Mouse (Mus musculus) effector memory CD4-positive, alpha-beta T cell, adult 7 months (primary cell): ENCODE measurements around the gene Btn2a2. TPM values are rescaled to one million over a fixed set of nuclear protein-coding genes. Genes with fewer than 3 reads are reported as not detected.

Source experiments
- polyA plus RNA-seq: library from polyadenylated mRNA; unstranded; fragments of 100-300 nt; shearing (Covaris generic); gene quantifications from one replicate; pipeline ENCODE4 v1.2.1, GENCODE M21; 2017

Gene Btn2a2
- polyA plus RNA-seq, result not detected

DNA sequence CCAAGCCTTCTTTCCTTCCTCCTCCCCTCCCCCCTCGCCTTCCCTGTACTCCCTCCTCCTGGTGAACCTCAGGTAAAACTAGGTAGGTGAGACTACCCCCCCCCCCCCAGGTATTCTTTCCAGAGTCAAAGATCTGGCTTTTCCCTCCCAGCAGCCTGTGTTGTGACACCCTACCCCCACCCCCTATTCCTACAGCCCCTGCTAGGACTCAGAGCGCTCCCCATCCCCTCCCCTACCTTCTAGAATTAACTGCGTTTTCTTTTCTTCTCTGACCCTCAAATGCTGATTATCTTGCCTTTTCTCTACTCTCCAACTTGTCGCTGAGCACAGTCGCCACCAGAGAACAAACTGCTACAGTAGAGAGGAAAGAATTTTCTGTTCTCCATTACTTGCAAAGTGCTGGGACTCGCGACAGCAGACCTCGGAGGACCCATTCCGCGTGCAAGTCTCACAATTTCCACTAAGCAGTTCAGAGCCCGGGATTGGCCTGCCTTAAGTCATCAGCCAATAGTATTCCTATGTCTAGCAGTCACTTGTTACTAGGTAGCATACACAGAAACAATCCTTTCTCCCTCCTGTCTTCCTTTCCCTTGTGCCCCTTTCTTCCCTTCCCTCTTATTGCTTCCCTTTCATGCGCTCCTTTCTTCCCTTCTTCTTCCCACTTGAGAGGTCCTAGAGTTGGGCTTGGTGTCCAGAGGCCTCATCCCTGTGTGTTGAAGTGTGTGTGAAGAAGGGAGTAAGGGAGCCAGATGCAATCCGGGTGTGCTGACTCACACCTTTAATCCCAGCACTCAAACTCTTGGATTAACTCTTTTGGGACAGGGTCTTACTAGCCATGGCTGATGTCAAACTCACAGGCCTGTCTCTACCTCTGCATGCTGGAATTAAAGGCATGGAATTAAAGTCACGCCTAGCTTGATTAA lies at the start of gene Btn2a2:
Gene Btn2a2 (minus strand): TSS at position 458 of the 923 bp plus-strand sequence.

DNA sequence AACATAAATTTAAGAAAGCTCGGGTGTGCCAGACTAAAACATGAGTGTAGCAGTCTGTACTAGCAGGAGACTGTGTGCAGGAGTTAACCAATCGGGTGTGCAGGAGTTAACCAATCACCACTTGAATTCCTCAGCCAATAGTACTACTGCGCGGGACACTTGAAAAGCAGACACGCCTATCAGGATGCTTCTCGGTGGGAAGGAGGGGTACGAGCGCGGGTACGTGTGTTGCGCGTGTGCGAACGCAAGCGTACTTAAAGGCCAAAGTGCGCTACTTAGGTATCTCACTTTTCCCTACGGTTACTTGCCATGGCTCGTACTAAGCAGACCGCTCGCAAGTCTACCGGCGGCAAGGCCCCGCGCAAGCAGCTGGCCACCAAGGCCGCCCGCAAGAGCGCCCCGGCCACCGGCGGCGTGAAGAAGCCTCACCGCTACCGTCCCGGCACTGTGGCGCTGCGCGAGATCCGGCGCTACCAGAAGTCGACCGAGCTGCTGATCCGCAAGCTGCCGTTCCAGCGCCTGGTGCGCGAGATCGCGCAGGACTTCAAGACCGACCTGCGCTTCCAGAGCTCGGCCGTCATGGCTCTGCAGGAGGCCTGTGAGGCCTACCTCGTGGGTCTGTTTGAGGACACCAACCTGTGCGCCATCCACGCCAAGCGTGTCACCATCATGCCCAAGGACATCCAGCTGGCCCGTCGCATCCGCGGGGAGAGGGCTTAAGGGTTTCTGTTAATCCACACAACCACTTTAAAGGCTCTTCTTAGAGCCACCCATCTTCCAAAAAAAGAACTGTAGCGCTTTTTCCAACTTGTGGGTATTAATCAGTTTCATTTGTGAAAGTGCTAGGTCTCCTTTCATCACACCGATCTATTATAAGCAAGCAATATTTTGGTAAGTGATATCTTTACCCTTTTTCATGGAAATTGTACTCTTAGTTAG lies 46.7 kb upstream of the Btn2a2 start, which contains the start of gene Hist1h3g:
Gene Hist1h3g (plus strand): TSS at position 286 of the 939 bp plus-strand sequence.

DNA sequence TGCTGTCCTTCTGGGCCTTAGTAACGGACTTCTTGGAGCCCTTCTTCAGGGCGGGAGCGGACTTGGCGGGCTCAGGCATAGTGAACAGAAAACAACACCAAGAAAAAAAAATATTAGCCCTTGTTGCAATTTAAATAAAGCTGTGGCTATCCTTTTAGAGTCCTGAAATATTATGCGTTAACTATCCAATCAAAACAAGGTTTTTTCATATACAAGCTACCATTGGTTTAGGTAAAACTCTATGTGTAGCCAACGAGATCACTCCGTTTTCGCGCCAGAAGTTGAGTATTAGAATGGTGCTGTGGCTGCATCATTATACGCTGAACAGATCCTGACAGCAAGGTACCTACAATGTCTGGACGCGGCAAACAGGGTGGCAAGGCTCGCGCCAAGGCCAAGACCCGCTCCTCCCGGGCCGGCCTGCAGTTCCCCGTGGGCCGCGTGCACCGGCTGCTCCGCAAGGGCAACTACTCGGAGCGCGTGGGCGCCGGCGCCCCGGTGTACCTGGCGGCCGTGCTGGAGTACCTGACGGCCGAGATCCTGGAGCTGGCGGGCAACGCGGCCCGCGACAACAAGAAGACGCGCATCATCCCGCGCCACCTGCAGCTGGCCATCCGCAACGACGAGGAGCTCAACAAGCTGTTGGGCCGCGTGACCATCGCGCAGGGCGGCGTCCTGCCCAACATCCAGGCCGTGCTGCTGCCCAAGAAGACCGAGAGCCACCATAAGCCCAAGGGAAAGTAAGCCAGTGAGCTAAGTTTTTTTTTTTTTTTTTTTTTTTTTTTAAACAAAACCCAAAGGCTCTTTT lies 45.1 kb upstream of the Btn2a2 start, which contains the start of gene Hist1h2af:
Gene Hist1h2af (plus strand): TSS at position 347 of the 808 bp plus-strand sequence.

DNA sequence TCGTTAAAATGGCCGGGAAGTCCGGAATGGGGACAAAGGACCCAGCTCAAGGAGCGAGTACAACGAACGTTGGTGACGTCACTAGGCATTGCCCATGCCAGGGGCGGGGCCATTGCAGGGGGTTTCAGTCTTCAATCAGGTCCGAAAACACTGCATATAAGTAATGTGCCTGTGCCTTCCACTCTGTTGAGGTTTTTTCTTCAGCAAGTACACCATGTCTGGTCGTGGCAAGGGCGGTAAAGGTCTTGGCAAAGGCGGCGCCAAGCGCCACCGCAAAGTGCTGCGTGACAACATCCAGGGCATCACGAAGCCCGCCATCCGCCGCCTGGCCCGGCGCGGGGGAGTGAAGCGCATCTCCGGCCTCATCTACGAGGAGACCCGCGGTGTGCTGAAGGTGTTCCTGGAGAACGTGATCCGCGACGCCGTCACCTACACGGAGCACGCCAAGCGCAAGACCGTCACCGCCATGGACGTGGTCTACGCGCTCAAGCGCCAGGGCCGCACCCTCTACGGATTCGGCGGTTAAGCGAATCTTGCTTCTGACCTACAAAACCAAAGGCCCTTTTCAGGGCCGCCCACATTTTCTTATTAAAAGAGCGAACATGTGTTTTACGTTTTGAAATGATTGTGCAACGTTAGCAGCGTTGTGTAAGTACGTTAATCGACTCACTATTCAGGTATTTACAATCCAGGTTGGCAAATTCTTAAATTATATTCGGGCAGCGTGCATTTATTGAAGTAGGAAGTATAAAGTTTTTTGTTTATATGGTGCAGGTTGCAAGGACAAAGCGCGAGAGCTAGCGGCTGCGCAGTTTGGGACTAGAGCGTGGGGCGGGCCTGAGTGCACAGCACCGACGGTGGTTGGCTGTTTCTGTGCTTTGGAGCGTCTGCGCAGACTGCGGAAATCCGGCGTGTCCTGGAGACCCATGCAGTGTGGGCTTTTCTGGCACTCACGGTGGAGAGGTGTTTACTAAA lies 42.5 kb upstream of the Btn2a2 start, which contains the start of gene Hist1h4h:
Gene Hist1h4h (plus strand): TSS at position 150 of the 975 bp plus-strand sequence.

DNA sequence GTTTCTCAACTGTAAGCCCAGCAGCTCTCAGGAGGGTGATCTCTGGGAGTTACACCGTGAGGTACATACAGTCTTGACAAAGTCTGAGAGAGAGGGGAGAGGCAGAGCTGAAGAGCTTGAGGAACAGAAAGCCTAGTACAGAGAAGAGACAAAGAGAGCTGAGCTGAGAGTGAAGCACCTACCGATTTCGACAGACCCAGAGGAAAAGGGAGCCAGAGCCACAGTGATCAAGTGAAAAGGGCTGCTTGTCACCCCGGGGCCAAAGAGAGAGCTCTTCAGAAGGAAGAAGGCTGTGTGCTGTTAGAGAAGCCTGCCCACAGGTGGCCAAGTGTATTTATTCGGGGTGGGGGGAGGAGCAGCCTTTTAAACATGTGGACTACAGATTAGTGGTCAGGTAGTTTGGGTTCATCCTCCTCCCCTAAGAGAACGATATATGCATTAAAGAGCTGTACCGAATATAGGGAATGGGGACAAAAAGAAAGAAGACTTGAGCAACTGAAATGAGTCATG lies 23.0 kb downstream of the Btn2a2 start, which contains the start of gene Btn1a1:
Gene Btn1a1 (minus strand): TSS at position 302 of the 510 bp plus-strand sequence.

Other genes with a start within 250 kb of the Btn2a2 start
- gene Vmn1r223, start 241.7 kb downstream of the Btn2a2 start, polyA plus RNA-seq, result 0.10 TPM
- gene Zfp322a, start 119.6 kb downstream of the Btn2a2 start, polyA plus RNA-seq, result 9.8 TPM
- gene Abt1, start 65.0 kb downstream of the Btn2a2 start, polyA plus RNA-seq, result 14.3 TPM
- 0.33 TPM for gene Btn1a1, start 23.0 kb downstream of the Btn2a2 start, polyA plus RNA-seq
- gene Hist1h4h, start 42.2 kb upstream of the Btn2a2 start, polyA plus RNA-seq, result 1.2 TPM
- gene Hist1h2af, start 45.0 kb upstream of the Btn2a2 start, polyA plus RNA-seq, result not detected
- gene Hist1h3g, start 46.6 kb upstream of the Btn2a2 start, polyA plus RNA-seq, result not detected
- 0.85 TPM for gene Hist1h2bh, start 54.5 kb upstream of the Btn2a2 start, polyA plus RNA-seq
- 0.99 TPM for gene Hist1h3f, start 55.2 kb upstream of the Btn2a2 start, polyA plus RNA-seq
- gene Hist1h4f, start 62.8 kb upstream of the Btn2a2 start, polyA plus RNA-seq, result not detected
- 0.15 TPM for gene Hist1h1d, start 64.4 kb upstream of the Btn2a2 start, polyA plus RNA-seq
- 0.98 TPM for gene Hist1h3e, start 73.5 kb upstream of the Btn2a2 start, polyA plus RNA-seq
- gene Hist1h2ae, start 82.4 kb upstream of the Btn2a2 start, polyA plus RNA-seq, result 1.8 TPM
- gene Hist1h2bg, start 82.5 kb upstream of the Btn2a2 start, polyA plus RNA-seq, result not detected
- gene Hist1h2bf, start 85.3 kb upstream of the Btn2a2 start, polyA plus RNA-seq, result not detected
- not detected for gene Hist1h2ad, start 85.5 kb upstream of the Btn2a2 start, polyA plus RNA-seq
- not detected for gene Hist1h3d, start 86.9 kb upstream of the Btn2a2 start, polyA plus RNA-seq
- gene Hist1h4d, start 92.7 kb upstream of the Btn2a2 start, polyA plus RNA-seq, result 15.2 TPM
- gene Hist1h2be, start 132.3 kb upstream of the Btn2a2 start, polyA plus RNA-seq, result 0.89 TPM
- gene Hist1h1e, start 133.7 kb upstream of the Btn2a2 start, polyA plus RNA-seq, result 4.5 TPM
- not detected for gene Hist1h2ac, start 195.1 kb upstream of the Btn2a2 start, polyA plus RNA-seq
- 12.6 TPM for gene Hist1h2bc, start 195.3 kb upstream of the Btn2a2 start, polyA plus RNA-seq
- gene Hist1h1t, start 207.0 kb upstream of the Btn2a2 start, polyA plus RNA-seq, result not detected
- gene Hist1h4c, start 209.6 kb upstream of the Btn2a2 start, polyA plus RNA-seq, result 3.6 TPM
- not detected for gene Hfe, start 222.0 kb upstream of the Btn2a2 start, polyA plus RNA-seq
- 38.7 TPM for gene Hist1h1c, start 250.0 kb upstream of the Btn2a2 start, polyA plus RNA-seq